Mouse (Mus musculus): ENCODE measurements at regions not wholly inside any gene's neighbourhood (a gene's known extent, or its start where the extent isn't known, plus 50 kb on each side); places are given as distances from the start of the nearest gene placed in this dataset.

- TF ChIP-seq CTCF (IDR thresholded peaks at IDR 0.05; ENCODE audit: low read depth, low read length) (no peak), GATA1 (IDR thresholded peaks at IDR 0.05; ENCODE audit: borderline replicate concordance, low read length) (no peak), TAL1 (conservative IDR thresholded peaks at IDR 0.05; ENCODE audit: low read depth, low read length) (no peak)
These were observed 234.8 kb downstream of the Setd4 start for GRCm38 (mm10) chr16:93368824-93369765.
